Mouse (Mus musculus) CH12.LX (cell line): Measurements from ENCODE around the gene Areg. TPM values are rescaled to one million over a fixed set of nuclear protein-coding genes. Genes with fewer than 3 reads are reported as not detected.

Experiments used
- DNase-seq: peaks from one replicate; pipeline ENCODE4 v3.0.0-alpha.2; 2013; ENCODE audit errors: extremely low read depth
- H3K27ac ChIP-seq: 2 replicates; pipeline ENCODE4 v1.5.1; 2012; ENCODE audit warnings: low read depth, mild to moderate bottlenecking, control low read depth, moderate library complexity; ENCODE audit not compliant: insufficient read depth
- H3K27me3 ChIP-seq: replicated peaks from 2 replicates; pipeline ENCODE3; 2012; ENCODE audit warnings: inconsistent platforms
- H3K36me3 ChIP-seq, 2 experiments: replicated peaks in 1 of 2; 2 replicates each; pipeline versions ENCODE3 to v1.6.1; 2012; ENCODE audit warnings: inconsistent platforms in 1 of 2, low read length in 1 of 2, mild to moderate bottlenecking in 1 of 2, mixed read lengths in 1 of 2, moderate library complexity in 1 of 2; ENCODE audit not compliant: control insufficient read depth in 1 of 2, insufficient read depth in 1 of 2
- H3K4me1 ChIP-seq, 2 experiments: 2 replicates each; pipeline ENCODE4 v1.6.1; 2012; ENCODE audit warnings: inconsistent platforms in 1 of 2, moderate library complexity in 1 of 2; ENCODE audit not compliant: insufficient read depth in 2 of 2, control insufficient read depth in 1 of 2
- H3K4me2 ChIP-seq: 2 replicates; pipeline ENCODE4 v1.6.1; 2012; ENCODE audit warnings: low read depth, mild to moderate bottlenecking, control low read depth; ENCODE audit not compliant: poor library complexity, insufficient read depth, severe bottlenecking
- H3K4me3 ChIP-seq, 3 experiments: fragments of 150-350 bp in 1 of 3; sonication (generic) in 1 of 3; replicated peaks in 1 of 3; 2 replicates each; pipeline versions ENCODE3 to v1.5.1; 2011 to 2012; ENCODE audit warnings: low read depth in 2 of 3, low read length in 2 of 3, mild to moderate bottlenecking in 2 of 3, moderate library complexity in 2 of 3, control low read depth in 1 of 3, improper control_type of control experiment in 1 of 3, inconsistent platforms in 1 of 3, mixed read lengths in 1 of 3; ENCODE audit not compliant: poor library complexity in 1 of 3
- H3K79me2 ChIP-seq: replicated peaks from 2 replicates; pipeline ENCODE4 v1.6.1; 2012; ENCODE audit warnings: mild to moderate bottlenecking, moderate library complexity; ENCODE audit not compliant: control insufficient read depth, poor library complexity, insufficient read depth, severe bottlenecking; ENCODE audit errors: extremely low read depth
- H3K9ac ChIP-seq: 2 replicates; pipeline ENCODE4 v1.6.1; 2012; ENCODE audit warnings: low read depth, mild to moderate bottlenecking, control low read depth, moderate library complexity; ENCODE audit not compliant: insufficient read depth
- H3K9me3 ChIP-seq: replicated peaks from 2 replicates; pipeline ENCODE3; 2012; ENCODE audit warnings: low read length, inconsistent platforms, mixed read lengths
- CHD1 ChIP-seq: IDR thresholded peaks from 2 replicates; pipeline ENCODE4 v1.6.1; 2012; ENCODE audit warnings: low read depth, low read length, improper control_type of control experiment, inconsistent platforms
- CTCF ChIP-seq, 2 experiments: IDR thresholded peaks in 1 of 2; conservative IDR thresholded peaks in 1 of 2; 2 replicates each; pipeline ENCODE4 v1.5.1; 2011 to 2012; ENCODE audit warnings: low read depth in 2 of 2, low read length in 2 of 2, improper control_type of control experiment in 1 of 2, inconsistent platforms in 1 of 2, mild to moderate bottlenecking in 1 of 2, moderate library complexity in 1 of 2
- ELF1 ChIP-seq: IDR thresholded peaks from 2 replicates; pipeline ENCODE4 v1.6.1; 2014; ENCODE audit warnings: low read depth, mild to moderate bottlenecking, inconsistent platforms, low read length, improper control_type of control experiment
- EP300 ChIP-seq: IDR thresholded peaks from 2 replicates; pipeline ENCODE4 v1.6.1; 2011; ENCODE audit warnings: low read length, improper control_type of control experiment
- ETS1 ChIP-seq: conservative IDR thresholded peaks from 2 replicates; pipeline ENCODE4 v1.6.1; 2012; ENCODE audit warnings: low read depth, mild to moderate bottlenecking, inconsistent platforms, low read length, improper control_type of control experiment, moderate library complexity
- GABPA ChIP-seq: IDR thresholded peaks from 2 replicates; pipeline ENCODE4 v1.6.1; 2012; ENCODE audit warnings: low read depth, low read length, improper control_type of control experiment, inconsistent platforms; ENCODE audit not compliant: insufficient replicate concordance
- IRF4 ChIP-seq: IDR thresholded peaks from 2 replicates; pipeline ENCODE4 v1.6.1; 2014; ENCODE audit warnings: low read depth, mild to moderate bottlenecking, inconsistent platforms, low read length, improper control_type of control experiment
- JUN ChIP-seq: IDR thresholded peaks from 2 replicates; pipeline ENCODE4 v1.6.1; 2011; ENCODE audit warnings: low read depth, mild to moderate bottlenecking, low read length, improper control_type of control experiment, moderate library complexity; ENCODE audit not compliant: insufficient read depth
- MAZ ChIP-seq: IDR thresholded peaks from 2 replicates; pipeline ENCODE4 v1.6.1; 2012; ENCODE audit warnings: low read depth, mild to moderate bottlenecking, inconsistent platforms, low read length, improper control_type of control experiment, moderate library complexity
- NELFE ChIP-seq: IDR thresholded peaks from 2 replicates; pipeline ENCODE4 v1.6.1; 2011; ENCODE audit warnings: low read depth, low read length, improper control_type of control experiment
- NRF1 ChIP-seq: IDR thresholded peaks from 2 replicates; pipeline ENCODE4 v1.6.1; 2014; ENCODE audit warnings: low read depth, mild to moderate bottlenecking, inconsistent platforms, low read length, improper control_type of control experiment, moderate library complexity
- POLR2A ChIP-seq: IDR thresholded peaks from 2 replicates; pipeline ENCODE4 v1.6.1; 2011; ENCODE audit warnings: low read depth, mild to moderate bottlenecking, improper control_type of control experiment, low read length
- RCOR1 ChIP-seq: conservative IDR thresholded peaks from 2 replicates; pipeline ENCODE4 v1.6.1; 2012; ENCODE audit warnings: low read depth, mild to moderate bottlenecking, inconsistent platforms, low read length, improper control_type of control experiment
- SIN3A ChIP-seq: IDR thresholded peaks from 2 replicates; pipeline ENCODE4 v1.6.1; 2012; ENCODE audit warnings: low read length, improper control_type of control experiment, inconsistent platforms
- SMC3 ChIP-seq: IDR thresholded peaks from 2 replicates; pipeline ENCODE4 v1.6.1; 2011; ENCODE audit warnings: low read depth, low read length, improper control_type of control experiment
- TBP ChIP-seq: conservative IDR thresholded peaks from 2 replicates; pipeline ENCODE4 v1.6.1; 2011; ENCODE audit warnings: low read depth, low read length, improper control_type of control experiment
- TCF12 ChIP-seq: IDR thresholded peaks from 2 replicates; pipeline ENCODE4 v1.6.1; 2014; ENCODE audit warnings: low read depth, mild to moderate bottlenecking, inconsistent platforms, low read length, improper control_type of control experiment
- ZNF384 ChIP-seq: IDR thresholded peaks from 2 replicates; pipeline ENCODE4 v1.6.1; 2012; ENCODE audit warnings: low read depth, low read length, improper control_type of control experiment, inconsistent platforms
- dilution Hi-C: fragments of 300-500 bp; cut with MboI; formaldehyde crosslinking; loops from 2 replicates; pipeline ENCODE4 v1.14.3; 2020; ENCODE audit warnings: low sequenced_read_pairs; ENCODE audit not compliant: extremely low pct_unique_long_range_greater_than_20kb, extremely low pct_ligation_motif_present
- in situ Hi-C: fragments of 300-500 bp; cut with MboI; formaldehyde crosslinking; loops from 3 replicates; pipeline ENCODE4 v1.14.3; 2019; ENCODE audit warnings: low sequenced_read_pairs, low pct_ligation_motif_present, low pct_unique_long_range_greater_than_20kb, mixed read lengths
- polyA plus RNA-seq: library from polyadenylated mRNA; unstranded; fragments of >175 nt; gene quantifications from 2 replicates; pipeline ENCODE4 v1.2.1, GENCODE M21; 2012; ENCODE audit warnings: low read depth; ENCODE audit not compliant: insufficient read length
- total RNA-seq, 2 experiments: library from RNA; depleted of rRNA; stranded (reverse); fragments of 300-350 nt in 1 of 2; fragments of >200 nt in 1 of 2; gene quantifications; 2 replicates each; pipeline ENCODE4 v1.2.3; 2012 to 2014

Areg gene
- total and polyA plus RNA-seq, 3 experiments = not detected

DNA sequence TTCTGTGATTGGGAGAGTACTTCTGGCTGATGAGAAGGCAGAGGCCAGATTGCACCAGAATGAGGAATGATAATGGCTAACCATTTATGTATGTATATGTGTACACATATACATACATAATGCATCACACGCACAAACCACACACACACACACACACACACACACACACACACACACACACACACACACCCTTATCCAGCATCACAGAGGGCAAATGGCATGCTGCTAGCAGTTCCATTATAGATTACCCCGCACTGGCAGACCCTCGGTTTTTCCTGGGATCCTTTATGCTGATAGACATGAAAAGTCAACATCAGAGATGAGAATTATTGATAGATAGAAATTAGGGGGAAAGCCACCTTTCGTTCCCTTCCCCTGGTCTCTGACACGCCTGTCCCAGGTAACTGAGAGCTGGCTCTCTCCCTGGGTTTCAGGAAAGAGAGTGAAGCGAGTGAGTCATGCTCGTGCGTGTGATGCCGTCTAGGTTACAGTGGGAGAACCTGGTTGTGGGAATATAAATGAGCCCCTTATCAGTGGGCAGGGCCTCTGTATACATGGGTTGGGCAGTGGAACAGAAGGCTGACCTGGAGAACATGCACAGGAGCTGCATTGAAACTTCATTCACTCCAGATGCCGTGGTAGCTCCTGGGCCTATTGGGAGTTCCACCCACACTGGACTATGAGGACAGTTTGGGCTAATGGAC lies 41.3 kb upstream of the Areg start:
- no peaks in the 10 kb centered on the region for H3K27me3 ChIP-seq
- H3K4me1 ChIP-seq = no peaks in the 10 kb centered on the region
- H3K79me2 ChIP-seq = no peaks in the 10 kb centered on the region
- no peak overlapping the region for H3K4me3 ChIP-seq
- H3K27ac ChIP-seq = no peak overlapping the region
- H3K9me3 ChIP-seq = no peaks in the 10 kb centered on the region
- no peaks in the 10 kb centered on the region for H3K36me3 ChIP-seq
- TF ChIP-seq MAZ (no peak), SIN3A (no peak), EP300 (no peak), NELFE (no peak), JUN (no peak), CHD1 (no peak), POLR2A (no peak)
- in situ Hi-C loops = no loop called here
- no peak overlapping the region for H3K9ac ChIP-seq
- DNase-seq = no peak
- H3K4me2 ChIP-seq = no peak overlapping the region
- dilution Hi-C loops = no loop called here

DNA sequence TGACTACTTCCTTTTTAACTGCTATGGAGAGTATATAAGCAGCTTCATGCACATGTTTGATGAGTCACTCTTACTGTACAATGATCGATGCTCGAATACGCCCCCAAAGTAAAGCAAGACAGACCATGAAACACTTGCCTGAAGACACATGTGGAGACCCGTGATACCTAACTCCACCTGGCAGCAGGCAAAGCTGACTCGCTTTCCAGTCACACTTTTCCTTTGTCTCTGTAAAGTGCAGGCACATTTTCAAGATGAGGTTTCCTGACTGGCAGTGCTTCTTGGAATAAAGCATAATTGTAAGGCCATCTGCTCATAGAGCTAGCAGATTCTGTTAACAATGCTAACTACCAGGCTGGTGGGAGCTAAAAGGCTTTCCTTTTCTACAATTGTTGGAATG lies 37.7 kb upstream of the Areg start:
- no peaks in the 10 kb centered on the region for H3K9me3 ChIP-seq
- DNase-seq = no peak
- dilution Hi-C loops = no loop called here
- TF ChIP-seq MAZ (no peak), RCOR1 (no peak), SMC3 (no peak), NRF1 (no peak)
- TF ChIP-seq, all 38 proteins: peak for 0
- H3K27ac ChIP-seq = no peak overlapping the region
- no peak overlapping the region for H3K9ac ChIP-seq
- no peaks in the 10 kb centered on the region for H3K36me3 ChIP-seq
- peaks cover 0 to 6% of the 10 kb centered on the region in 2 experiments; a peak in 1 of 4 replicates for H3K4me1 ChIP-seq
- H3K4me3 ChIP-seq = no peak overlapping the region
- H3K79me2 ChIP-seq = no peaks in the 10 kb centered on the region
- H3K4me2 ChIP-seq = no peak overlapping the region
- no peaks in the 10 kb centered on the region for H3K27me3 ChIP-seq
- in situ Hi-C loops = no loop called here

DNA sequence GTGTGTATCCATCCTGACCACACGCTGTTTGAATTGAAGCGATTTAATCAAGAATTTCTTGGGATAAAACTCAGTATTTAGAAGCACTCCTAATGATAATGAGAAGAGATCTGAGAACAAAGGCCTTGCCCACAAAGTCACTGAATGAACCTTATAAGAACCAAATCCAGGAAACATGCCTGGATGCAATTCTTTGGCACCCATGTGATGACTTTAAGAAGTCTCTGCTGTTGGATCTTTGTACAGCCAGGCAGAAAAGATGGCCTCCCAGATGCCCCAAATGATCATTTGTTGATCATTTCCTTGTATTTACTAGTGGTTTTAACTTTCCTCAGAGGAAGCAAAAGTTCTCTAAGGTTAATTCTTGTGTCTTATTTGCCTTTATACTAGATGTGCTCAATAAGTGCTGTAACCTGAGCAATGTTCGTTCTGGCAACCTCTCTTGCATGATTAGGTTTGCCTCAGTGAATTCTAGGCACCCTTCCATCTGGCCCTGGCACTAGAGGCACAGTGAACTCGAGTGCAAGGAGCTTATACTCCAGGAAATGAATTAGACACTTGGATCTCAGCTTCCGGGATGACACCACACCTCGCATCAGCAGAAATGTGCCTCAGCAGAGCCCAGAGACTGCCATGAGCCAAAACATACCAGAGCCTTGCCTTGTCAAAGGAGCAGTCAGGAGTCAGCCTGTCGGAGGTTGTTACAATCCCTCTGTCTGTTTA lies 35.3 kb upstream of the Areg start:
- TF ChIP-seq JUN = no peak
- TF ChIP-seq ELF1 = no peak
- TF ChIP-seq IRF4 = no peak
- no peak for TF ChIP-seq CTCF (conservative IDR thresholded peaks at IDR 0.05 in 1 of 2, IDR thresholded peaks at IDR 0.05 in 1 of 2; ENCODE audit: low read depth in 2 of 2, low read length in 2 of 2)
- no peak for TF ChIP-seq ZNF384
- no peak for TF ChIP-seq SIN3A
- TF ChIP-seq ETS1 = no peak
- no peak for TF ChIP-seq TCF12
- TF ChIP-seq POLR2A = no peak
- TF ChIP-seq GABPA = no peak
- TF ChIP-seq SMC3 = no peak
- no peak for TF ChIP-seq TBP
- no peak for TF ChIP-seq MAZ
- no peaks in the 10 kb centered on the region for H3K79me2 ChIP-seq
- dilution Hi-C loops (no loop called here), in situ Hi-C loops (no loop called here)
- no peak overlapping the region for H3K9ac ChIP-seq
- no peak for DNase-seq
- no peaks in the 10 kb centered on the region for H3K36me3 ChIP-seq
- no peak overlapping the region for H3K4me2 ChIP-seq
- H3K4me1 ChIP-seq = peaks cover 0 to 6% of the 10 kb centered on the region in 2 experiments; a peak in 1 of 4 replicates
- no peaks in the 10 kb centered on the region for H3K9me3 ChIP-seq
- no peak overlapping the region for H3K27ac ChIP-seq
- no peaks in the 10 kb centered on the region for H3K27me3 ChIP-seq
- no peak overlapping the region for H3K4me3 ChIP-seq
